Mouse (Mus musculus) activated CD4-positive, CD25-positive, alpha-beta regulatory T cell, adult 4 months (primary cell): ENCODE data around the gene 2610301B20Rik. TPM values are rescaled to one million over a fixed set of nuclear protein-coding genes. Genes with fewer than 3 reads are reported as not detected.
"Not testable (repeated sequence)": the region's sequence is repeated elsewhere in the genome, so short reads cannot be mapped to it uniquely, and the experiment has no call there.

Experiments
- ATAC-seq: one replicate; pipeline ENCODE4 v1.8.0; 2017
- polyA plus RNA-seq, 2 experiments: library from polyadenylated mRNA; unstranded; fragments of 100-300 nt; shearing (Covaris generic); gene quantifications; one replicate each; pipeline ENCODE4 v1.2.1; 2017

Gene 2610301B20Rik
- polyA plus RNA-seq, 2 experiments from 2014 or later, result 9.6 to 10.4 TPM

DNA sequence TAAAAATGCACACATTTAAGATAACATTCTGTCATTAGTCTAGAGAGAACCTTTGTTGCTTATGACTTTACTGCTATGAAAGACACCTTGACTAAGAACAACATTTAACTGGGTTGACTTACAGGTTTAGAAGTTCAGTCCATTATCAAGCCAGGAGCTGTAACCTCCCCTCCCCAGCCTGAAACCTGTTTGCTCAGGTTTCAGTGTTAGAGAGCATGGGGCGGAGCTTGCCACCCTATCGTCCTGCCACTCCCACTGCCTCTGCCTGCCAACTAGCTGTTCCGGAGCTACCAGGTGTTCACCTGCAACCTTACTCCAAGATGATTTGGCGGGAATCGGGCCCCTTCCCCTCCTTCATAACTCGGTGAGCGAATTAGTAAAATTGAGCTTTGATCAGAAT lies 37.1 kb downstream of the 2610301B20Rik start:
- not testable (repeated sequence) for ATAC-seq

DNA sequence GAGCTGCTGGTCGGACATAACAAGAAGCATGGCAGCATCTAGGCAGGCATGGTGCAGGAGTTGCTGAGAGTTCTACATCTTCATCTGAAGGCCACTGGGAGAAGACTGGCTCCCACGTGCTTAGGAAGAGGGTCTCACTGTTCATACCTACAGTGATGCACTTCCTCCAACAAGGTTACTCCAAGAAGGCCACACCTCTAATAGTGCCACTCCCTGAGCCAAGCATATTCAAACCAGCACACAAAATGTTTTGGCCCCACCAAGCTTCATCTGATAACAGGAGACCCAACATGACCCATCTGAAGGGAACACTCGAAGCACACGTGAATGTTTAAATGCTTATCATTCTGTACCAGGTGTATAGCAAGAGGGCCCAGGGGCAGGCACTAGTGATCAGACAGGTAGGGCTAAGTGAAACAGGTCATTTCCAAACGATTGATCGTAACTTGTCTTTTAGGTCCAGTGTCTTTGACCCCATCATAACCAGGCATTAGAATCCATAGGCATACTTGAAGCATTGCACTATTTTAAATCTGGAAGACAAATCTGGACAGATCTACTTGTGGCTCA lies 37.7 kb downstream of the 2610301B20Rik start:
- no peak for ATAC-seq

- ATAC-seq, result peak; percentile 96
Measured at GRCm38 (mm10) chr4:10912611-10913301, 38.5 kb downstream of the 2610301B20Rik start.

- no peak for ATAC-seq
Measured at GRCm38 (mm10) chr4:10913409-10913808, 39.1 kb downstream of the 2610301B20Rik start.

GRCm38 (mm10) chr4:10914766-10915165 lies 40.5 kb downstream of the 2610301B20Rik start:
- ATAC-seq, result no peak

GRCm38 (mm10) chr4:10915271-10915670 lies 41.0 kb downstream of the 2610301B20Rik start:
- ATAC-seq, result no peak

GRCm38 (mm10) chr4:10918402-10918801 lies 44.1 kb downstream of the 2610301B20Rik start:
- ATAC-seq, result no peak

- ATAC-seq, result peak; percentile 65
Measured at GRCm38 (mm10) chr4:10919097-10919496, 44.8 kb downstream of the 2610301B20Rik start.

- ATAC-seq, result no peak
Measured at GRCm38 (mm10) chr4:10919530-10919929, 45.2 kb downstream of the 2610301B20Rik start.

DNA sequence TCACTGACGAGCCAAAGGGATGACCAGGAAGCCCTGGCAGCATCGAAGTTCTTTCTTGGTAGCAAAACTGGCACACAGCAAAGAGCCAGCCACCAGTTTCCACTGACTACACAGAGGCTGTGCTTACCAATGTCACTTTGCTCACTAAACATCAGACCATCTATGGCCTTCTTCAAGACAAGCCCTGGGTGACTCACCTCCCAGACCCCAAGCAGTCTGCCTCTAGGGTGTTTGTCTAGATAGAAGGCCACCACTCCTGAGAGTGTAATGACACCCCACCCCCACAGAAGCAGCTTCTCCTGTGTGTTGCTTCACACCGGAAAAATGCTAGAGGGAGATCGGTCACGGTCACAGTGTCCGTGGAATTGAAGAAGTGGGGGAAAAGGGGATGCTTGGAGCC lies 45.7 kb downstream of the 2610301B20Rik start:
- ATAC-seq, result no peak

DNA sequence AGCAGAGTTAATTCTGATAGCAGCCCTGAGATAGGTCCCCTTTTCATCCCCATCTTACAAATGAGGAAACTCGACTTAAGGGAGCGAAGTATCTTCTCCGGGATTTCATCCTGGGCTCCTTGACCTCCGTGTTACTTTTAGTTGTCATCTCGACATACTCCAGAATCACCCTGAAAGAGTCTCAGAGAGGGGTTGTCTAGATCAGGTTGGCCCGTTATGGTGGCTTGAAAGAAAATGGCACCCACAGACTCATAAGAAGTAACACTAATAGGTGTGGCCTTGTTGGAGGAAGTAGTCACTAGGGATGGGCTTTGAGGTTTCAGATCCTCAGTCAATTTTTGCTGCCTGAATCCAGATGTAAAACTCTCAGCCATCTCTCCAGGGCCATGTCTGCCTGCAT lies 46.3 kb downstream of the 2610301B20Rik start:
- ATAC-seq, result no peak

GRCm38 (mm10) chr4:10923180-10923579 lies 48.9 kb downstream of the 2610301B20Rik start:
- ATAC-seq, result no peak

- no peak for ATAC-seq
Measured at GRCm38 (mm10) chr4:10924140-10924539, 49.8 kb downstream of the 2610301B20Rik start.

GRCm38 (mm10) chr4:10924541-10924940 lies 50.2 kb downstream of the 2610301B20Rik start:
- ATAC-seq, result no peak

- no peak for ATAC-seq
Measured at GRCm38 (mm10) chr4:10926416-10926815, 52.1 kb downstream of the 2610301B20Rik start.

DNA sequence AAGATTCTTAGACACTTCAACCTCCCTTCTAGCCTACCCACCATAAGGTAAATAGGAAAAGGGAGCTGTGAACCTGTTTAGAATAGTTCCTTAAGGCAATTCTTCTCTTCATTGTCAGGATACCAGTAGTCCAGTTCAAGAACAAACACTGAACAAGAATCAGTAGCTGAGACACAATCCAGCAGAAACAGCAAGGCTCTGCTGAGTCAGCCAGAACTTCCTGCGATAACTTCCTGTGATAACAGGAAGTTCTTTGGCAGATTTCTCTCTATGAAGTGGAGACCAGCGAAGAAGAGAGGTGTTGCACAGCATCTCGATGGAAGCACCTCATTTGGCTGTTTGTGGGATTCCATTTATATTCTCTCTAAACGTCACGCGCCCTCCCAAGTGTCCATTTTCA lies 53.9 kb downstream of the 2610301B20Rik start:
- no peak for ATAC-seq

DNA sequence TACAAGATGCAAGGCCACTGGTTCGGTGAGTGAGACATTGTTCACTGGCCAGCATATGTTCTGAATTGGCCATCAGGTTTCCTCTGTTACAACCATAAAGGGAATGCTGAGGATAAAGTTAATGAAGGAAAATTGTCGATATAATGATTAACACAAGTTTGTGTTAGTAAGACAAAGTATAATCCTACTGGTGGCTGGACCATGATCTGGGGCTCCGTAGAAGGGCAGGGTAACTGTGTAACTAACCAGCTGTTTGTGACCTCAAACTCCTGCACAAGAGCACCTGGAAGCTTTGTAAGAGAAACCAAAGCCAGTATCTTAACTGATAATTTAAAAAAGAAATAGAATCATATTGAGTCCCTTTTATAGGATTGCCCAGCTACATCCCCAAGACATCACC lies 55.4 kb downstream of the 2610301B20Rik start:
- no peak for ATAC-seq

DNA sequence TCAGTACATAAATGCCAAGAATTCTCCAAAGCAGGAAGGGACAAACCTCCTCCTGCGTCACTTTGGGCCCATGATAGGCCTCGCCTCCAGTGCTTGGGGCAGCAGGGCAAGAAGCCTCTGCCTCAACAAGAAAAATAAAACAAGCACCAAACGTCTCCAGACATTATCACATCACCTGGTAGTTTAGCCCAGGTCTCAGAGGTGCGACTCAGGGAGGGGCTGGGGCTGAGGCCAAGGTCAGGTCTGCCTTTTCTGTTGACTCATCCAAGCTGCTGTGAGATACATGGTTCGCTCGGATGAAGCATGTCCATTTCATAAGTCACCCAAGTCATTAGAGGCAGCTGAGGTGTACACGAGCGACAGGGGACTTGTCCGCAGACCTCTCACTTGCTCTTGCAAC lies 56.7 kb downstream of the 2610301B20Rik start:
- no peak for ATAC-seq

GRCm38 (mm10) chr4:10932091-10932745 lies 57.9 kb downstream of the 2610301B20Rik start:
- no peak for ATAC-seq

GRCm38 (mm10) chr4:10932782-10933181 lies 58.5 kb downstream of the 2610301B20Rik start:
- no peak for ATAC-seq

- no peak for ATAC-seq
Measured at GRCm38 (mm10) chr4:10936766-10937165, 62.5 kb downstream of the 2610301B20Rik start.
